22 mouse cellular contexts compared by ENCODE assay signal in genomic region chr12:112581113-112581512, GRCm38 (mm10). TPM values are rescaled to one million over a fixed set of nuclear protein-coding genes. Genes with fewer than 3 reads are reported as not detected.
DNase-seq lines count a peak whose midpoint lies in the region; ATAC-seq and TF ChIP-seq lines count a peak whose summit lies in the region.
"Had no signal": no experiment of that assay in that cellular context is flagged by ENCODE, and none has a peak within 500 bp of the region (broad histone marks: within the 10 kb centered on the region; RNA-seq: fewer than 3 reads in every experiment).

No protein-coding gene starts in this region.

- no peak overlapping the region for H3K4me3 ChIP-seq in lung, postnatal 0 days (ENCODE audit: low read depth, low read length)
- no peak overlapping the region for H3K4me3 ChIP-seq in bone marrow macrophage, adult 2 months (ENCODE audit: insufficient read depth, low read length)
- H3K4me3 ChIP-seq in liver, postnatal 0 days (ENCODE audit: low read depth, low read length) = no peak overlapping the region
- H3K4me3 ChIP-seq in forebrain, embryonic 15.5 days = no peak overlapping the region
- H3K4me3 ChIP-seq: embryonic facial prominence, embryonic 13.5 days; forebrain, embryonic 13.5 days; gastrocnemius, adult 2 months; limb, embryonic 10.5 days had no signal

- 65% methylated on average over 3 of the region's 3 CpGs for WGBS in lung, postnatal 0 days
- WGBS in liver, postnatal 0 days (ENCODE audit: insufficient replicate concordance) = 44% methylated on average over 3 of the region's 3 CpGs
- 88% methylated on average over 3 of the region's 3 CpGs for WGBS in forebrain, embryonic 15.5 days

- H3K9me3 ChIP-seq in lung, postnatal 0 days (ENCODE audit: low read length) = no peaks in the 10 kb centered on the region
- no peaks in the 10 kb centered on the region for H3K9me3 ChIP-seq in liver, postnatal 0 days (ENCODE audit: low read length)
- no peaks in the 10 kb centered on the region for H3K9me3 ChIP-seq in forebrain, embryonic 15.5 days
- H3K9me3 ChIP-seq: embryonic facial prominence, embryonic 13.5 days; forebrain, embryonic 13.5 days; limb, embryonic 10.5 days had no signal

- TF ChIP-seq CTCF in lung, postnatal 0 days (IDR thresholded peaks at IDR 0.05) = no peak
- no peak for TF ChIP-seq CTCF in bone marrow macrophage, adult 2 months (IDR thresholded peaks at IDR 0.05; ENCODE audit: low read depth, low read length)
- no peak for TF ChIP-seq CTCF in liver, postnatal 0 days (IDR thresholded peaks at IDR 0.05; ENCODE audit: low read depth)

- no peak for TF ChIP-seq POLR2A in bone marrow macrophage, adult 2 months (IDR thresholded peaks at IDR 0.05; ENCODE audit: borderline replicate concordance, low read depth, low read length)

- DNase-seq in lung, postnatal 0 days (ENCODE audit: low spot score) = peak; percentile 72
- no peak for DNase-seq in lung, postnatal 4 days
- no peak for DNase-seq in liver, postnatal 0 days
- no peak for DNase-seq in adrenal gland, adult 2 months
- DNase-seq in testis, postnatal 14 days (ENCODE audit: low spot score) = no peak
- DNase-seq: cerebellum, adult 2 months; cerebellum, postnatal 25 days; embryo, embryonic 11 days; gastrocnemius, adult 2 months; heart, postnatal 4 days; kidney, adult 18-20 months; kidney, postnatal 10 days; lung, postnatal 14 days had no signal

- no peak overlapping the region for H3K9ac ChIP-seq in lung, postnatal 0 days (replicated peaks; ENCODE audit: low read depth)
- H3K9ac ChIP-seq in liver, postnatal 0 days (replicated peaks) = no peak overlapping the region
- no peak overlapping the region for H3K9ac ChIP-seq in forebrain, embryonic 15.5 days (replicated peaks)
- H3K9ac ChIP-seq: forebrain, embryonic 13.5 days; hindbrain, embryonic 14.5 days had no signal

- H3K27me3 ChIP-seq in lung, postnatal 0 days (replicated peaks; ENCODE audit: insufficient read depth, low read length) = no peaks in the 10 kb centered on the region
- H3K27me3 ChIP-seq in liver, postnatal 0 days (ENCODE audit: insufficient read depth, low read length) = no peaks in the 10 kb centered on the region
- H3K27me3 ChIP-seq in forebrain, embryonic 15.5 days = no peaks in the 10 kb centered on the region
- H3K27me3 ChIP-seq: forebrain, embryonic 13.5 days had no signal

- peaks cover 14% of the 10 kb centered on the region; the same call in 1 of the 2 replicates for H3K4me1 ChIP-seq in lung, postnatal 0 days (ENCODE audit: insufficient read depth, low read depth, low read length)
- H3K4me1 ChIP-seq in bone marrow macrophage, adult 2 months (ENCODE audit: control insufficient read depth, insufficient read depth, low read length) = peaks cover 59% of the 10 kb centered on the region
- H3K4me1 ChIP-seq in liver, postnatal 0 days (ENCODE audit: insufficient read depth) = peaks cover 51% of the 10 kb centered on the region
- H3K4me1 ChIP-seq in forebrain, embryonic 15.5 days = peaks cover 5% of the 10 kb centered on the region

- no peak for TF ChIP-seq EP300 in lung, postnatal 0 days (IDR thresholded peaks at IDR 0.05)
- TF ChIP-seq EP300 in liver, postnatal 0 days (IDR thresholded peaks at IDR 0.05; ENCODE audit: low read depth) = no peak

- peak; percentile 39 for ATAC-seq in lung, postnatal 0 days
- ATAC-seq in liver, postnatal 0 days = peak; percentile 57
- ATAC-seq in forebrain, embryonic 15.5 days (replicated peaks) = no peak
- ATAC-seq: forebrain, embryonic 13.5 days; inflammation-experienced regulatory T-cells, adult 6 months had no signal

- H3K4me2 ChIP-seq in lung, postnatal 0 days (replicated peaks; ENCODE audit: low read depth, low read length) = no peak overlapping the region
- H3K4me2 ChIP-seq in liver, postnatal 0 days (ENCODE audit: low read depth, low read length) = no peak overlapping the region
- no peak overlapping the region for H3K4me2 ChIP-seq in forebrain, embryonic 15.5 days (replicated peaks)
- H3K4me2 ChIP-seq: embryonic facial prominence, embryonic 13.5 days; forebrain, embryonic 13.5 days; hindbrain, embryonic 14.5 days; midbrain, embryonic 11.5 days had no signal

- H3K27ac ChIP-seq in lung, postnatal 0 days (ENCODE audit: low read length) = no peak overlapping the region
- peak overlapping the region; percentile 17; the same call in 1 of the 2 replicates for H3K27ac ChIP-seq in bone marrow macrophage, adult 2 months (ENCODE audit: insufficient read depth, low read depth, low read length)
- peak overlapping the region; percentile 48 for H3K27ac ChIP-seq in liver, postnatal 0 days (ENCODE audit: low read depth)
- no peak overlapping the region for H3K27ac ChIP-seq in forebrain, embryonic 15.5 days (replicated peaks)
- H3K27ac ChIP-seq: embryonic facial prominence, embryonic 13.5 days; forebrain, embryonic 13.5 days; gastrocnemius, adult 2 months; hindbrain, embryonic 14.5 days; limb, embryonic 10.5 days; stomach, postnatal 0 days had no signal

- H3K36me3 ChIP-seq in lung, postnatal 0 days (ENCODE audit: insufficient read depth, low read length) = no peaks in the 10 kb centered on the region
- no peaks in the 10 kb centered on the region for H3K36me3 ChIP-seq in liver, postnatal 0 days (replicated peaks; ENCODE audit: insufficient read depth, low read length)
- no peaks in the 10 kb centered on the region for H3K36me3 ChIP-seq in forebrain, embryonic 15.5 days
- H3K36me3 ChIP-seq: embryonic facial prominence, embryonic 13.5 days; limb, embryonic 10.5 days had no signal

RNA-seq across cellular contexts. Expression of gene Inf2, which starts 7.5 kb away (rescaled TPM):
- polyA plus RNA-seq in lung, postnatal 0 days (2015; fragmentation: Nextera tagmentation; extraction: Ambion mirVana) = 4.9 and 5.2 TPM in 2 replicates
- 28.0 and 30.8 TPM in 2 replicates for polyA plus RNA-seq in bone marrow macrophage, adult 2 months (2012; ENCODE audit: insufficient read depth, insufficient read length, missing spikeins)
- polyA plus RNA-seq in liver, postnatal 0 days (2015; fragmentation: Nextera tagmentation; extraction: Ambion mirVana) = 1.8 and 1.9 TPM in 2 replicates
- 3.0 and 3.9 TPM in 2 replicates for polyA plus RNA-seq in forebrain, embryonic 15.5 days (2015; fragmentation: Nextera tagmentation; extraction: Ambion mirVana)
- total RNA-seq in adrenal gland, adult 2 months (2021) = 10 to 100 TPM; 20.7 to 40.6 TPM
- 45.0 and 47.9 TPM in 2 replicates for polyA plus RNA-seq in adrenal gland, adult 2 months (2012; rRNA removed)

RNA-seq across cellular contexts. Expression of gene Adssl1, which starts 38.7 kb away (rescaled TPM):
- polyA plus RNA-seq in lung, postnatal 0 days (2015; fragmentation: Nextera tagmentation; extraction: Ambion mirVana) = 29.9 and 43.0 TPM in 2 replicates
- 33.2 and 38.5 TPM in 2 replicates for polyA plus RNA-seq in bone marrow macrophage, adult 2 months (2012; ENCODE audit: insufficient read depth, insufficient read length, missing spikeins)
- polyA plus RNA-seq in liver, postnatal 0 days (2015; fragmentation: Nextera tagmentation; extraction: Ambion mirVana) = 22.8 and 24.4 TPM in 2 replicates
- polyA plus RNA-seq in forebrain, embryonic 15.5 days (2015; fragmentation: Nextera tagmentation; extraction: Ambion mirVana) = 2.0 and 2.2 TPM in 2 replicates
- 10 to 100 TPM; 10.7 to 39.1 TPM for total RNA-seq in adrenal gland, adult 2 months (2021)
- polyA plus RNA-seq in adrenal gland, adult 2 months (2012; rRNA removed) = 10.6 and 11.0 TPM in 2 replicates

Comparison
In these comparisons a context has a peak if more than half of its experiments do, and no peak if none do; other contexts are left out.
1. H3K27ac ChIP-seq: peak in bone marrow macrophage, adult 2 months (single experiment) and liver, postnatal 0 days (single experiment); none in lung, postnatal 0 days (single experiment) and forebrain, embryonic 15.5 days (single experiment).